Mouse (Mus musculus) forebrain, embryonic 11.5 days (tissue): ENCODE measurements around the gene Cryge. TPM values are rescaled to one million over a fixed set of nuclear protein-coding genes. Genes with fewer than 3 reads are reported as not detected.

Experiments used
- ATAC-seq: fragments of 200-750 bp; cut with Nextera tagmentation; replicated peaks from 2 replicates; pipeline ENCODE4 v1.8.0; 2017; ENCODE audit warnings: moderate TSS enrichment; ENCODE audit not compliant: low FRiP score
- DNase-seq: peaks from one replicate; pipeline ENCODE4 v3.0.0-alpha.2; 2017; ENCODE audit warnings: low spot score
- H3K27ac ChIP-seq: fragments of 300-500 bp; sonication (generic); 2 replicates; pipeline ENCODE4 v1.5.1; 2014; ENCODE audit warnings: low read depth, low read length
- H3K27me3 ChIP-seq: fragments of 300-500 bp; sonication (generic); 2 replicates; pipeline ENCODE4 v1.6.1; 2014; ENCODE audit warnings: mild to moderate bottlenecking, low read length, mixed read lengths; ENCODE audit not compliant: control insufficient read depth, insufficient read depth
- H3K36me3 ChIP-seq: fragments of 300-500 bp; sonication (generic); 2 replicates; pipeline ENCODE4 v1.6.1; 2014; ENCODE audit warnings: mild to moderate bottlenecking, low read length, moderate library complexity, mixed read lengths; ENCODE audit not compliant: control insufficient read depth, insufficient read depth
- H3K4me1 ChIP-seq: fragments of 300-500 bp; sonication (generic); replicated peaks from 2 replicates; pipeline ENCODE4 v1.6.1; 2014; ENCODE audit warnings: low read length, mixed read lengths; ENCODE audit not compliant: control insufficient read depth, insufficient read depth
- H3K4me2 ChIP-seq: fragments of 300-500 bp; sonication (generic); 2 replicates; pipeline ENCODE4 v1.6.1; 2014; ENCODE audit warnings: low read depth, mild to moderate bottlenecking, low read length, moderate library complexity, mixed read lengths; ENCODE audit not compliant: severe bottlenecking
- H3K4me3 ChIP-seq: fragments of 300-500 bp; sonication (generic); 2 replicates; pipeline ENCODE4 v1.5.1; 2014; ENCODE audit warnings: low read depth, low read length
- H3K9ac ChIP-seq: fragments of 300-500 bp; sonication (generic); 2 replicates; pipeline ENCODE4 v1.6.1; 2014; ENCODE audit warnings: low read length
- H3K9me3 ChIP-seq: fragments of 300-500 bp; sonication (generic); 2 replicates; pipeline ENCODE4 v1.6.1; 2016; ENCODE audit warnings: low read length, mixed read lengths; ENCODE audit not compliant: control insufficient read depth
- WGBS: fragments of 180-500 bp; shearing (Covaris S2); extraction: QIAGEN DNeasy Blood & Tissue Kit; methylation state at CpG from one replicate; pipeline ENCODE4 v1.1.7; 2014; 5-methylcytosine and 5-hydroxymethylcytosine counted together
- polyA plus RNA-seq: library from polyadenylated mRNA; unstranded; fragments of >200 nt; fragmentation: Nextera tagmentation; extraction: Ambion mirVana; gene quantifications from 2 replicates; pipeline ENCODE4 v1.2.1, GENCODE M21; 2014

The Cryge gene
- polyA plus RNA-seq, 1 experiment from 2014 or later = 0.29 TPM

DNA sequence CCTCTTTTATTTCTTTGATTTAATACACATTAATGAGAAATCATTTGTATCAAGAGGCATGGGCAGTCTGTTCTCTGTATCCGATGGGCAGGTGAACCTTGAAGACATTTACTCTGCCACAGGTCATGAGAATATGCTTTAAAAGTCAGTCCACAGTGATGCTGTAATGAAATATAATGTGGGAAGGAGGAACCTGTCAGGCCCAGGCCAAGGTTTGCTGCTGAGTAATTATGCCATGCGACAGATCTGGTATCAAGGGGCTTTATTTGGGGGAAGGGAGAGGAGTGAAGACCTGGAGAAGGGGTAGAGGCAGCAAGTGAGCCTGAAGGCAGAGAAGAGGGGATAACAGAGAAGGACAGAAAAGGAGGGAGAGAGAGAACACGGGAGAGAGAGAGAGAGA lies 11.3 kb downstream of the Cryge start:
- 86% methylated on average over 3 of the region's 3 CpGs for WGBS

DNA sequence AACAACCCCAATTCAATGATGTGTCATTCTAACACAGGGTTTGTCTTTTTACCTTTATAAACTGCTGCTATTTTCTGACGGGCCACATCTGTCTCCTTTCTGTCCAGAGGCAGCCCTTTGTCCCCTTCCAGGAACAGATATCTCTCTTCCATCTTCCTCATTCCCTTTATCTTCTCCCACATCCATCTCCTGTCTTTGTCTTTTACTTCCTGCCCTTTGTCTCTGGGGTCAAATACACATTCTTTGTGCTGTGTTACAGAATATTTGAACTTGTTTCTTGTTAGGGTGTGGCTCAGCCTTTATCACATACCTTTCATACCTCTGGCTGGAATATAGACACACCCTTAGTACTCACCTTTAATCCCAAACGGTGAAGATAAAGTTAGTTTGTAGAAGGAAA lies 13.4 kb downstream of the Cryge start:
- Histone ChIP-seq H3K4me1 (no peaks in the 10 kb centered on the region), H3K9me3 (no peaks in the 10 kb centered on the region), H3K36me3 (no peaks in the 10 kb centered on the region), H3K4me3 (no peak overlapping the region), H3K27me3 (no peaks in the 10 kb centered on the region), H3K9ac (no peak overlapping the region), H3K4me2 (no peak overlapping the region), H3K27ac (no peak overlapping the region)
- no peak for DNase-seq
- no peak for ATAC-seq
- WGBS = 84% methylated on average over 2 of the region's 2 CpGs

More for the DNA sequence above, 11.3 kb downstream of the Cryge start:
- H3K9ac ChIP-seq = no peak overlapping the region
- H3K4me3 ChIP-seq = no peak overlapping the region
- H3K4me1 ChIP-seq = no peaks in the 10 kb centered on the region
- H3K36me3 ChIP-seq = no peaks in the 10 kb centered on the region
- H3K27ac ChIP-seq = no peak overlapping the region
- no peaks in the 10 kb centered on the region for H3K9me3 ChIP-seq
- H3K4me2 ChIP-seq = no peak overlapping the region
- ATAC-seq (no peak), DNase-seq (no peak)
- no peaks in the 10 kb centered on the region for H3K27me3 ChIP-seq

DNA sequence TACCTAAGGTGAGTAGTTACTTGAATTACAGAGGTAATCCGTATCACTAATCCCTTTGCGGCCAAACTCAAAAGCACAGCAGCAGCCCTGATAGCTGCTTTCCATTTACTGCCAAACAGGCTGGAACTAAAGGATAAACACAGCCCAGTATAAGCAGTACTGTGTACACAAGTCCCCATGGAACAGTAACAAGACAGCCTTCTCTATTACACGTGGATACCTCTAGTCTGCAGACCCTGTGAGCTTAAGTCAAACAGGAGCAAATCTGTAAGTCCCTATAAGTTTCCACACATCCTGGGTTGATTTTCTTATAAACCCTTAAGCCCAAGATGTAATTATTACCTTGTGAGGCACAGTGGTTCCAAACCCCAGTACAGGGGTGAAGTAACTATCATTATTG lies 15.4 kb downstream of the Cryge start:
- no peaks in the 10 kb centered on the region for H3K36me3 ChIP-seq
- WGBS = 24% methylated on average over 3 of the region's 3 CpGs
- H3K4me2 ChIP-seq = no peak overlapping the region
- no peak overlapping the region for H3K9ac ChIP-seq
- no peaks in the 10 kb centered on the region for H3K4me1 ChIP-seq
- H3K27me3 ChIP-seq = no peaks in the 10 kb centered on the region
- H3K27ac ChIP-seq = no peak overlapping the region
- no peak overlapping the region for H3K4me3 ChIP-seq
- ATAC-seq (no peak), DNase-seq (no peak)
- no peaks in the 10 kb centered on the region for H3K9me3 ChIP-seq

DNA sequence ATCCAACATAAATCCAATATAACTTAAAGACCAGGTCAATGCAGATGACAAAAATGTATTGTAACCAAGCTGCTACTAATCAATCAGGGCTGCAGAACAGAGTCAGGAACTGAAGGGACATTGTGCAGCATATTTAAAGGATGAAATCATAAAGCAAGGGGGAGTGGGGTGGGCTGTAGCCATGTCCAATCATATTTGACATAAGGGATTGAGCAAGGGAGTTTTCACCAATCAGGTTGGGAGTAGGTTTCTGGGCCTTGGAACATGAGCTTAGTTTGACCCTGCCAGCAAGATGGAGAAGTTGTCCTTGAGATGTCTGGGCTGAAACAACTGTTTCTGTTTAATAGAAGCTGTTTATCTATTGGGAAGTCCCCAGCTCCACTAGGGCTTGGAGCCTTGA lies 18.3 kb downstream of the Cryge start, which contains the start of gene Akr1cl:
Gene Akr1cl, minus strand, starts transcription at position 119 of the 400 bp plus-strand sequence.
- Histone ChIP-seq H3K4me2 (no peak within 1 kb of the TSS), H3K36me3 (no peaks in the 10 kb centered on the region), H3K9me3 (no peaks in the 10 kb centered on the region), H3K27me3 (no peaks in the 10 kb centered on the region), H3K4me3 (no peak within 1 kb of the TSS), H3K27ac (no peak within 1 kb of the TSS), H3K4me1 (no peaks in the 10 kb centered on the region), H3K9ac (no peak within 1 kb of the TSS)
- DNase-seq (no peak), ATAC-seq (no peak)

DNA sequence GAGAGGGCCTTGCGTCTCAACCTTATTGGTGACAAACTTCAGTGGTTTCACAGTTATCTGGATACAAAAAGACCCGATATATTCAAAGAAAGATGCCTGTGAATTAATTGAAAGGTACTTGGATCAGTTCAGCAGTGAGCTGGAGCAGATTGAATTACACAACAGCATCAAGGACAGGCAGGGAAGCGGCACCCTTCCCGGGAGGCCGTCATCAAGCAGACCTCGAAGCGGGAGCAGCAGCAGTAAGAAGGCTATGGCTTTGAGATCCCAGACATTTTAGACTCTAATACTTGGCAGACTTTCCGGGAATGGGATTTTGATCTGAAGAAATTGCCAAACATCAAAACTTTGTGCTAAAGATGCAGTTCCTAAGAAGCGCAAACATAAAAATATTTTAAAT lies 22.7 kb downstream of the Cryge start:
- ATAC-seq (no peak), DNase-seq (no peak)
- Histone ChIP-seq H3K4me3 (no peak overlapping the region), H3K4me2 (no peak overlapping the region), H3K27me3 (no peaks in the 10 kb centered on the region), H3K9me3 (no peaks in the 10 kb centered on the region), H3K27ac (no peak overlapping the region), H3K9ac (no peak overlapping the region), H3K36me3 (no peaks in the 10 kb centered on the region), H3K4me1 (no peaks in the 10 kb centered on the region)
- WGBS = 74% methylated on average over 9 of the region's 9 CpGs

DNA sequence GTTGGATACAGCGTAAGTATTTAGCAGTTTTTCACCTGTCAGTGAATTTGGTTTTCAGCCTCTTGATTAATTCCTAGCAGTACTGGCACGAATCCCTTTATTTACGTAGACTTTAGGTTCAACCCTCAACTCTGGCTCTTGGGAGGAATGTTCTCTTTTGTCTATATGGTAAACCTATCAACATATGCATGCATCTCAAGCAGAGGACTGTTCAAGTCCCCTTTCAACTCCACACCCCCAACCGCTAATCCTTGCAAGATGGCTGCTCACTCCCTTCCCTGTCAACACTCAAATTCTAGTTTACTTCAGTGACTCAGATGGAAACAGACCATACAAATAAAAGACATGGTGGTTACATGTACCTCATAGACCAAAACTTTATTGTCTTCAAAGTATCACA lies 38.2 kb downstream of the Cryge start:
- H3K27me3 ChIP-seq = no peaks in the 10 kb centered on the region
- no peak overlapping the region for H3K27ac ChIP-seq
- no peak for ATAC-seq
- no peaks in the 10 kb centered on the region for H3K4me1 ChIP-seq
- H3K9ac ChIP-seq = no peak overlapping the region
- H3K9me3 ChIP-seq = no peaks in the 10 kb centered on the region
- WGBS = 79% methylated on average over 4 of the region's 4 CpGs
- H3K36me3 ChIP-seq = no peaks in the 10 kb centered on the region
- no peak for DNase-seq
- H3K4me2 ChIP-seq = no peak overlapping the region
- H3K4me3 ChIP-seq = no peak overlapping the region

DNA sequence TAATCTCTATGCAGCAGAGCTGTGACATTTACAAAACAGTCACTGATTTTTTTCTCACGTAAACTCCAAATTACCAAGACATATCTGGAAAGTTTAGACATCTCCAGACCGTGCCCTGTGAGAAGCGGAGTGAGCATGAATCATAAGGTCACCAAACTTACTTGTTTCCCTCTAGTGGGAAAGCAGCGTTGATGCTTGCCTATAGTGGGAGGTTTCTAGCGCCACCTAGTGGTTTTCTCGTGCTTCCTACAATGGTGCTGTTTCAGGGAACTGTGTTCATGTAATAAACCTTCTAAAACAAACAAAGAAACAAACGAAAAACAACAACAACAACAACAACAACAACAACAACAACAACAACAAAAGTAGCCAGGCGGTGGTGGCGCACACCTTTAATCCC lies 40.8 kb downstream of the Cryge start:
- no peak overlapping the region for H3K27ac ChIP-seq
- no peak overlapping the region for H3K9ac ChIP-seq
- 13% methylated on average over 9 of the region's 9 CpGs for WGBS
- DNase-seq = peak; percentile 77
- no peaks in the 10 kb centered on the region for H3K27me3 ChIP-seq
- H3K9me3 ChIP-seq = no peaks in the 10 kb centered on the region; the same call in 1 of the 2 replicates
- no peaks in the 10 kb centered on the region for H3K36me3 ChIP-seq
- peak; percentile 71 for ATAC-seq
- H3K4me2 ChIP-seq = no peak overlapping the region
- no peak overlapping the region for H3K4me3 ChIP-seq
- no peaks in the 10 kb centered on the region for H3K4me1 ChIP-seq

DNA sequence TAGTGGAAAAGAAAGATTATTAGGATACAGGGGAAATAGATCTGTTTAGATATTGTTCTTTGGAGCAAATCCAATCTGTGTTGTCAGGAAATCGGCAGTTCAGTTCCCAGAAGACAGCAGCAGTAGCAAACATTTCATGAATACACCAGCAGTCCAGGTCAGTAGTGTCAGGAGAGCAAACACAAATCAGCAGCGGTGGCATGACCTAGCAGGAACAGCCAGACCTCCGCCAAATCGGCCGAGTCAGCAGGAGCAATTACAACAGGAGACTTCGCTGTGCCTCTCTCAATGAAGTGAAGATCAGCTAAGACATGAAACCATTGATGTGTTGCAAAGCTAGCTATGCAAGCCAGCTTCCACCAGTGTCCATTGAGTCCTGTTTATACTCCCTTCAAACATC lies 45.4 kb downstream of the Cryge start:
- Histone ChIP-seq H3K9me3 (no peaks in the 10 kb centered on the region; the same call in 1 of the 2 replicates), H3K36me3 (no peaks in the 10 kb centered on the region), H3K4me1 (no peaks in the 10 kb centered on the region), H3K27me3 (no peaks in the 10 kb centered on the region), H3K27ac (no peak overlapping the region), H3K4me3 (no peak overlapping the region), H3K4me2 (no peak overlapping the region), H3K9ac (no peak overlapping the region)
- WGBS = 95% methylated on average over 6 of the region's 6 CpGs
- no peak for ATAC-seq
- DNase-seq = no peak

DNA sequence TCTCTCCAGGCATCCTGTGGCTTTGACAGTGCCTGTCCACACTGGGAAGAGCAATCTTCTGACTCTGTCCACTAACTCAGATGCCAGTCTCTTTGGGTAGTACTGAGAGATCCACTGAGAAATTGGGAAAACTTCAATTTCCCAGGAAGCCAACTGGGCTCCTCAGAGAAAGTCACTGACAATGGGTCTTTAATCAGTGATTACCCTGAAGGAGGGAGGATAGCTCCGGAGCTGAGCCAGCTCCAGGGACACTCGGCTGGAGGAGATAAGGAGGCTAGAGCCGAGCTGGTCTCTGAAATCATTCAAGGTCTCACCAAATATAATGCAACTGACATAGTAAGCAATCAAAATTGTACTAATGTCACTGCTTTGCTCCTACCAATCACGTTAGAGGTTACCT lies 46.4 kb downstream of the Cryge start:
- H3K9ac ChIP-seq = no peak overlapping the region
- H3K4me2 ChIP-seq = no peak overlapping the region
- no peaks in the 10 kb centered on the region for H3K4me1 ChIP-seq
- H3K27me3 ChIP-seq = no peaks in the 10 kb centered on the region
- H3K27ac ChIP-seq = no peak overlapping the region
- H3K36me3 ChIP-seq = no peaks in the 10 kb centered on the region
- DNase-seq (no peak), ATAC-seq (no peak)
- no peak overlapping the region for H3K4me3 ChIP-seq
- no peaks in the 10 kb centered on the region; the same call in 1 of the 2 replicates for H3K9me3 ChIP-seq
- 84% methylated on average over 4 of the region's 4 CpGs for WGBS
